Mouse (Mus musculus): Measurements from ENCODE around the gene Abcc2.

Abcc2 gene

GRCm38 (mm10) chr19:43781980-43782379 is at the start of gene Abcc2:
Gene Abcc2, plus strand, starts transcription at chr19:43782192.
- DNase-seq (ENCODE audit: low spot score), result no peak

GRCm38 (mm10) chr19:43738409-43738808 is 43.6 kb upstream of the Abcc2 start:
- no peak for DNase-seq (ENCODE audit: low spot score)

- DNase-seq (ENCODE audit: low spot score), result no peak
These were observed 38.6 kb upstream of the Abcc2 start for GRCm38 (mm10) chr19:43743401-43743800.

GRCm38 (mm10) chr19:43745740-43746139 is 36.3 kb upstream of the Abcc2 start:
- DNase-seq (ENCODE audit: low spot score), result no peak

- no peak for DNase-seq (ENCODE audit: low spot score)
These were observed 34.1 kb upstream of the Abcc2 start for GRCm38 (mm10) chr19:43747877-43748276.

- no peak for DNase-seq (ENCODE audit: low spot score)
These were observed 32.0 kb upstream of the Abcc2 start for GRCm38 (mm10) chr19:43750008-43750407.

- DNase-seq (ENCODE audit: low spot score), result peak; percentile 98
These were observed 29.3 kb upstream of the Abcc2 start, which contains the start of the genes Cutc and Cox15 for GRCm38 (mm10) chr19:43752489-43753225. Gene Cutc, plus strand, starts transcription at chr19:43752996. Gene Cox15, minus strand, starts transcription at chr19:43753000.

GRCm38 (mm10) chr19:43753226-43753835 is 28.7 kb upstream of the Abcc2 start:
- DNase-seq (ENCODE audit: low spot score), result peak; percentile 89

- DNase-seq (ENCODE audit: low spot score), result no peak
These were observed 27.8 kb upstream of the Abcc2 start for GRCm38 (mm10) chr19:43754237-43754636.

- no peak for DNase-seq (ENCODE audit: low spot score)
These were observed 27.1 kb upstream of the Abcc2 start for GRCm38 (mm10) chr19:43754872-43755271.

GRCm38 (mm10) chr19:43760504-43760903 is 21.5 kb upstream of the Abcc2 start:
- peak; percentile 69 for DNase-seq (ENCODE audit: low spot score)

- no peak for DNase-seq (ENCODE audit: low spot score)
These were observed 20.3 kb upstream of the Abcc2 start for GRCm38 (mm10) chr19:43761543-43762256.

GRCm38 (mm10) chr19:43762410-43762809 is 19.6 kb upstream of the Abcc2 start:
- no peak for DNase-seq (ENCODE audit: low spot score)

- DNase-seq (ENCODE audit: low spot score), result no peak
These were observed 15.5 kb upstream of the Abcc2 start for GRCm38 (mm10) chr19:43766451-43766850.

- no peak for DNase-seq (ENCODE audit: low spot score)
These were observed 14.3 kb upstream of the Abcc2 start for GRCm38 (mm10) chr19:43767549-43768322.

- no peak for DNase-seq (ENCODE audit: low spot score)
These were observed 12.5 kb upstream of the Abcc2 start for GRCm38 (mm10) chr19:43769366-43769960.

- no peak for DNase-seq (ENCODE audit: low spot score)
These were observed 11.4 kb upstream of the Abcc2 start for GRCm38 (mm10) chr19:43770584-43770983.

- no peak for DNase-seq (ENCODE audit: low spot score)
These were observed 10.5 kb upstream of the Abcc2 start for GRCm38 (mm10) chr19:43771499-43771969.

GRCm38 (mm10) chr19:43772311-43772710 is 9.7 kb upstream of the Abcc2 start:
- no peak for DNase-seq (ENCODE audit: low spot score)

- DNase-seq (ENCODE audit: low spot score), result no peak
These were observed 6.6 kb upstream of the Abcc2 start for GRCm38 (mm10) chr19:43775433-43775832.

GRCm38 (mm10) chr19:43776561-43776960 is 5.4 kb upstream of the Abcc2 start:
- DNase-seq (ENCODE audit: low spot score), result no peak

- DNase-seq (ENCODE audit: low spot score), result no peak
These were observed 4.7 kb upstream of the Abcc2 start for GRCm38 (mm10) chr19:43777308-43777707.

Data from urinary bladder, postnatal 25 days (tissue).